Mouse (Mus musculus) adrenal gland, postnatal 25 days (tissue): ENCODE data around the gene Fkbp15. TPM values are rescaled to one million over a fixed set of nuclear protein-coding genes. Genes with fewer than 3 reads are reported as not detected.

Experiments used
- DNase-seq: peaks from one replicate; pipeline ENCODE4 v3.0.0; 2021; ENCODE audit warnings: mixed read lengths
- total RNA-seq: library from RNA; stranded (reverse); gene quantifications from 2 replicates; pipeline ENCODE4 v1.2.3, GENCODE M21; 2021

Gene Fkbp15
- total RNA-seq, 1 experiment from 2014 or later = 42.5 TPM

DNA sequence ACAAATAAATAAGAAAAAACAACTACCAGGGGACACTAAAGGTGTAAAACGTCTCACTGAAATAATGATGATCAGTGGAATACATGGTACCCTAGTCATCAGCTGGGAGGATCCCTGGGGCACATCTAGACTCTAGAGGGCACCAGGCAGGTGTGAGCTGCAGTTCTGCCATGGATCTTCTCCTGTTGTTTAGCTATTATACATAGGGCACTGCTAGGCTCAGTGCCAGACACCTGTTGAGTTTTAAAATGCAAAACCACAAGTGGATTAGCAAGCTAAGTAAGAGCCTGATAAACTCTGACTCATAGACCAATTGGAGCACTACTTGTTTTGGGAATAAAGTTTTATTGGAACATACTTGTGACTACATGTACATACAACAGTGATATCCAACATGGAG lies 42.1 kb downstream of the Fkbp15 start:
- no peak for DNase-seq

- no peak for DNase-seq
Observed at GRCm38 (mm10) chr4:62316456-62316855, 43.9 kb downstream of the Fkbp15 start.

GRCm38 (mm10) chr4:62314516-62314915 lies 45.8 kb downstream of the Fkbp15 start:
- no peak for DNase-seq

GRCm38 (mm10) chr4:62313641-62314211 lies 46.6 kb downstream of the Fkbp15 start:
- no peak for DNase-seq

DNA sequence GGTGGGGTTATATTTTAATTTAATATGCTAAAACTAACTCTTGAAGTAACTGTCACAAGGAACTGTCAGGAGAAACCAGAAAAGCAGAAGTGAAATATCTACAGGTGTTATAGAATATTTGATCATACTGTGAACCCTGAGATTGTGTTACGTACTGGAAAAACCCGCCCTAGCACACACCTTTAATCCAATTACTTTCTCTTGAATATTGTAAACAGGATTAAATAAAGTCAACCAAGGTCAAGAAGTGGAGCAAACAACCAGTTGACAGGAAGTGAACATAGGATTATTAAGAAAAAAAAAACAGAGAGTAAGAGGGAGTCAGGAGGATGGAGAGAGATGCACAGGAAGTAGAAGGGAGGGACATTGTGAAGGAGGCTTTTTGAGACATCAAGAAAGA lies 47.5 kb downstream of the Fkbp15 start:
- no peak for DNase-seq

- no peak for DNase-seq
Observed at GRCm38 (mm10) chr4:62308406-62308805, 51.9 kb downstream of the Fkbp15 start.

DNA sequence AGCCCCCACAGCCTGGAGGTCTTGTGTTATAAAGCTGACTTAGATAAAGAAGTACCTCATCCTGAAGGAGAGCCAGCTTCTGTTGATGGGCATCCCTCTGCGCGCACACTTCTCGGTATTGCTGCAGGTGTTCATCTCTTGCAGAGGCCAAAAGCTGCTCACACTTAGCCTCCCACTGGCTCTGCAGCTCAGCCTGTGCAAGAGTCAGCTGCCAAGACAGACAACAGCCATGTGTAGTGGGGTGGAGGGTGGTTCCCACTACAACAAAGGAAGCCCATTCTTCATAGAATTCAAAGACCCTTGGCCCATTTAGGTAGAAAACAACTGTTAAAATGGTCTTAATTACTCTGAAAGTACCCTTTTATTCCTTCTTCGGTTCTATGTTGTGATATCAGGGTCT lies 53.5 kb downstream of the Fkbp15 start:
- no peak for DNase-seq

DNA sequence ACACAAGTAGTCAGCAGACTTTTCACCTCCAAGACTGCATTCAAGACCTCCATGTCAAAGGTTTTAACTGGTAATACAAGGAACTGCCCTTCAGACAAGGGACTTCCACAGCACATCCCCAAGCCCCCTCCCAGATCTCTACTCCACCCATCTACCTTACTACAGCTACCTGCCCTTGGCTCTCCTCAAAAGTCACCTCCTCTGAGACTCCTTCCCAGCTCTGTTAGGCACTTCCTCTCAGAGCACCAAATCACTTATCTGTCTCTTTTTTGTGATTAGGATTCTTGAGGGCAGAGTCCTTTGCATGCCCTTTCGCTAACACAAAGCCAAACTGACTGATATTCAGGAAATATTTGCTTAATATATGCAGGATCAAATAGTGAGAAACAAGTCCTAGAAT lies 54.0 kb downstream of the Fkbp15 start:
- DNase-seq = no peak

GRCm38 (mm10) chr4:62303288-62303687 lies 57.1 kb downstream of the Fkbp15 start:
- DNase-seq = no peak

- no peak for DNase-seq
Observed at GRCm38 (mm10) chr4:62302795-62303194, 57.6 kb downstream of the Fkbp15 start.

- no peak for DNase-seq
Observed at GRCm38 (mm10) chr4:62300001-62300400, 60.3 kb downstream of the Fkbp15 start.

- no peak for DNase-seq
Observed at GRCm38 (mm10) chr4:62297280-62298130, 62.8 kb downstream of the Fkbp15 start.

- no peak for DNase-seq
Observed at GRCm38 (mm10) chr4:62294741-62295140, 65.6 kb downstream of the Fkbp15 start.

DNA sequence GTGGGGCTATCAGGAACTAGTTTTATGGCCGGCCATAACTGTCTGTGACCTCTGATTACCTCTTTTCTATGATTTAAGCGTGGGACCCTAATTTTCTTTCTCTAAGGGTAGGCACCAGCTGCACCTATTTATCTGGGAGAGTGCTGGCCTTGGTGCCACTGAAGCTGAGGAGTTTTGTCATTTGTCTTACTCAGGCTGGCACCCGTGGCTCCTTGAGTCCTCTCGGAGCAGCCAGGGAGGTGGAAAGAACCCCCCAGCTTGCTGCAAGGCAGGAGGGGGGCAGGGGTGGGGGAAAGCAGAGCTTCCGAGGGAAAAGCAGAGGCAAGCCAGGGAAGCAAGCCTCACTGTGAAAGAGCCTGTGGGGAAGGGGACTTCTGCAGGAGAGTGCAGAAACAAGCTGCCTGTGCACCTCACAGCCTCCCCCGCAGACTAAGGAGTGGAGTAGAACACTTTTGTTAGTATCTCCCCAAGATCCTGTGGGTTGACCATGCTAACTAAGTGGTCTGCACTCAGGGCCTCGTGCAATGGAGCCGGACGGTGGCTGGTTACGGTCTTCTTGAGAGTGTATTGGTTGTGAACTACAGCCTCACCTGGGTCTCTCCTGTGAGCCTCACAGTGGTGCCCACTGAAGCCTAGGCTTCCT lies 67.0 kb downstream of the Fkbp15 start:
- DNase-seq = no peak

- DNase-seq = no peak
Observed at GRCm38 (mm10) chr4:62292461-62293180, 67.7 kb downstream of the Fkbp15 start.

- DNase-seq = no peak
Observed at GRCm38 (mm10) chr4:62290816-62291505, 69.4 kb downstream of the Fkbp15 start.

- no peak for DNase-seq
Observed at GRCm38 (mm10) chr4:62289226-62289625, 71.1 kb downstream of the Fkbp15 start.

GRCm38 (mm10) chr4:62286992-62287900 lies 73.1 kb downstream of the Fkbp15 start:
- DNase-seq = no peak

GRCm38 (mm10) chr4:62286257-62286991 lies 73.9 kb downstream of the Fkbp15 start:
- DNase-seq = peak; percentile 86

- no peak for DNase-seq
Observed at GRCm38 (mm10) chr4:62285576-62285975, 74.8 kb downstream of the Fkbp15 start.
